ENCODE assay signal across 1 mouse cellular context in the genomic region with DNA sequence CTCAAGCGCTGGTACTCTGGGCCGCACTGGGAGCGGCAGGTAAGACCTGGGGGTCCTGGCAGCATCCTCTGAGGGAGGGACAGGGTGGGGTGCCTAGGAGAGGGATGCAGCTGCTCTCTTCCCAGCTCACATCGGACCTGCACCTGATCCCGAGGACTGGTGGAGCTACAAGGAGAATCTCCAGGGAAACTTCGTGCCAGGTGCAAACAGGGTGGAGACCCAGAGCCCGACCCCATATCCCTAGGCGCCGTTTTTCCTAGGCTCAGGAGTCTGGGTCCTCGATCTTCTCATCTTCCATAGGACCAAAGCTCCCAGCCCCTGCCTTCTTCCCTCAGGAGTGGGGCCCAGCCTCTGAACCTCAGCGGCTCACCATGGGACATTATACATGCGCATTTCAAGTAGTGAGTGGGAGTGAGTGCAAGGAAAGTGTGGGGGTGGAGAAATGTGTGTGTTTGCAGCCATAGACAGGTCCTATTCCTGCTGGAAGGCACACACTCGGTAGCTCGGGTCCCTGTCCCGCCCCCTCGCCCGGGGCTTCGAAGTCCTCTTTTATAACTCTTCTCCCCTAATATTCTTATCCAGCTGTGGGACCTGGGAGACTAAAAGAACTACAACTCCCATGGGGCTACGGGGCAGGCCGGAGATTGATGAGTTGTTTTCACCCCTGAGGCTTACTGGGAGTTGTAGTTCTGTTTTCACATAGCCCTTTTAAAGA.
TF ChIP-seq lines count a peak whose summit lies in the region.

No protein-coding gene starts in this region.

TF ChIP-seq in myocyte, 11 proteins besides CTCF, POLR2A, EP300 and RAD21 (continued from another document):
- TF ChIP-seq REST (IDR thresholded peaks at IDR 0.05; ENCODE audit: insufficient read depth, insufficient read length), result no peak
- no peak for TF ChIP-seq TCF3 (IDR thresholded peaks at IDR 0.05; ENCODE audit: insufficient read length, low read depth)
- TF ChIP-seq USF1 (IDR thresholded peaks at IDR 0.05; ENCODE audit: low read depth), result no peak
- TF ChIP-seq CEBPB (IDR thresholded peaks at IDR 0.05; ENCODE audit: insufficient read depth, poor library complexity, severe bottlenecking), result no peak
- no peak for TF ChIP-seq E2F4 (IDR thresholded peaks at IDR 0.05; ENCODE audit: insufficient read depth)
- no peak for TF ChIP-seq TCF12 (IDR thresholded peaks at IDR 0.05; ENCODE audit: insufficient read depth, poor library complexity, severe bottlenecking)
- TF ChIP-seq MAX (IDR thresholded peaks at IDR 0.05; ENCODE audit: low read depth), result no peak
- TF ChIP-seq MYOD1 (IDR thresholded peaks at IDR 0.05; ENCODE audit: control insufficient read depth in 1 of 3, insufficient read length in 2 of 3, low read depth in 2 of 3), result no peak
